Mouse (Mus musculus): ENCODE measurements at regions not wholly inside any gene's neighbourhood (a gene's known extent, or its start where the extent isn't known, plus 50 kb on each side); places are given as distances from the start of the nearest gene placed in this dataset.

DNA sequence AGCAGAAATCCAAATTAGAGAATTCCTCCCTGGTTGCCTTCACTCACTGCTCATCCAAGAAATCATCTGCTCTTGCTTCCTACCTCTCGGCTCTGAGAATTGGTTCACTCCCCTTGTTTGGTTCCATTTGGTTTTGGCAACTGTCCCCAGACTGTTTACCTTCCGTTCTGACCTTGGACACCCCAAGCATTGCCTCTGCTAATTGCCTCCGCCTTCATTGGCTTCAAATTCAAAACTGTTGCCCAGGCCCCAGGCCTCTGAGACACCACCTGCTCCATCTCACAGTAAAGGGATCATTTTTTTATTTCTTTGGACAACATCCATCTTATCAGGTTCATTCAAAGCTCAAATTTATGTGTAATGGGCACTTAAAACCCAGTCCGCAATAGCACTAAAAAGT, 93.1 kb upstream of the BC052040 start:
- DNase-seq (ENCODE audit: extremely low read depth, insufficient read length, low spot score), result no peak

- DNase-seq (ENCODE audit: extremely low read depth, insufficient read length, low spot score), result no peak
These were observed 88.5 kb upstream of the BC052040 start for GRCm38 (mm10) chr2:115493020-115493419.

GRCm38 (mm10) chr2:115499904-115500303, 81.6 kb upstream of the BC052040 start:
- no peak for DNase-seq (ENCODE audit: extremely low read depth, insufficient read length, low spot score)

- no peak for DNase-seq (ENCODE audit: extremely low read depth, insufficient read length, low spot score)
These were observed 72.0 kb upstream of the BC052040 start for GRCm38 (mm10) chr2:115509527-115509926.

- DNase-seq (ENCODE audit: extremely low read depth, insufficient read length, low spot score), result no peak
These were observed 70.4 kb upstream of the BC052040 start for GRCm38 (mm10) chr2:115511146-115511545.

GRCm38 (mm10) chr2:115511612-115512525, 69.6 kb upstream of the BC052040 start:
- no peak for DNase-seq (ENCODE audit: extremely low read depth, insufficient read length, low spot score)

DNA sequence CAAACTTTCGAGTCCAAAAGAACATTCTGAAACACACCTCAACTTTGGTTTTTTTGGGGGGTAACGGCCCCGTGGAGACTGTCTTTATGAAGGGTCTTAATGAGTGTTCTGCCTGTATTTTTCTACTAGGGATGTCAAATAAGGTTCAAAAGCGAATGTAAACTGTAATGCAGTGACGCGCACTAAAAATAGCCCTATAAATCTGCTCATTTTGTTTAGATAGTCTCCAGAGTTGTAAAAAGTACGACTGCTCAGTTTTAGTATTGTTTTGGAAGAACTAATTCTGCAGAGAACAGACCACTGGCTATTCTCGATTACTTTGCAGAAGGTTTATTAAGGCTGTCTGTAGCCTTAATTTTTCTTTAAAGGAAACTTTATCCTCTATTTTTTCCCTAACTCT, 68.6 kb upstream of the BC052040 start:
- no peak for DNase-seq (ENCODE audit: extremely low read depth, insufficient read length, low spot score)

GRCm38 (mm10) chr2:115513774-115514231, 67.7 kb upstream of the BC052040 start:
- DNase-seq (ENCODE audit: extremely low read depth, insufficient read length, low spot score), result no peak

- no peak for DNase-seq (ENCODE audit: extremely low read depth, insufficient read length, low spot score)
These were observed 66.6 kb upstream of the BC052040 start for GRCm38 (mm10) chr2:115514831-115515428.

- DNase-seq (ENCODE audit: extremely low read depth, insufficient read length, low spot score), result no peak
These were observed 66.0 kb upstream of the BC052040 start for GRCm38 (mm10) chr2:115515470-115515869.

DNA sequence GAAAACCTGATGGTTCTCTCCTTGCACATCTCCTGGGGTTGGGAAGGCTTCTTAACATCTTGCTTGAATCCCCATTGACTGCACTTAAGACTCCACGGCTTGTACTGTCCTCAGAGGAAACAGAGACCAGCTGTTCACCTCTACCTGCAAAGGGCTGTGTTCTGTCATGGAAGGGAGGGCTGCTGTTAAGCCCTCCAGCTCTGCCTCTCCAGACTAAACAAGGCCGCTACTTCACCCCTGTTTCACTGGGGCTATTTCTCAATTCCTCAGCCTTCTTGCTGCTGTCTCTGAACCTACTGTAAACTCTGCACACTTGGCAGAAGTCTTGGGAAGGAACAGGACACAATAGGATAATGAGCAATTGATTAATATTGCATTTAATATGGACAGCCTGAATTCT, 64.7 kb upstream of the BC052040 start:
- no peak for DNase-seq (ENCODE audit: extremely low read depth, insufficient read length, low spot score)

DNA sequence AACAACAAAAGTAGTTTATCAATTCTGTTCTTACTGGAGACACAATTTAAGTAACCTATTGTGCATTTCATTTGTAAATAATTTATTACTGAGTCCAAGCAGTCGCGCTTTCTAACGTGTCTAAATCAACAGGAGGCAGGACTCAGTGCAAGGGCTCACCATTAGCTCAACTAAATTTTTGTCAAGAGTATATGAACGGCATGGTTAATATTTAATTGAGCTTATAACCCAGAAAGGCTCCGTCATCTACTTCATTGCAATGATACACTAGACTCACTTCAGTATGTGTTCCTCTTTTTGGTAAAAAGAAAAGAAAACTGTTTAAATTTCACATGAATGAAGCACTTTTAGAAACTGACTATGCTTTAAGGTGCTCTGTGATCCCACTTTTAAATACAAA, 61.5 kb upstream of the BC052040 start:
- no peak for DNase-seq (ENCODE audit: extremely low read depth, insufficient read length, low spot score)

DNA sequence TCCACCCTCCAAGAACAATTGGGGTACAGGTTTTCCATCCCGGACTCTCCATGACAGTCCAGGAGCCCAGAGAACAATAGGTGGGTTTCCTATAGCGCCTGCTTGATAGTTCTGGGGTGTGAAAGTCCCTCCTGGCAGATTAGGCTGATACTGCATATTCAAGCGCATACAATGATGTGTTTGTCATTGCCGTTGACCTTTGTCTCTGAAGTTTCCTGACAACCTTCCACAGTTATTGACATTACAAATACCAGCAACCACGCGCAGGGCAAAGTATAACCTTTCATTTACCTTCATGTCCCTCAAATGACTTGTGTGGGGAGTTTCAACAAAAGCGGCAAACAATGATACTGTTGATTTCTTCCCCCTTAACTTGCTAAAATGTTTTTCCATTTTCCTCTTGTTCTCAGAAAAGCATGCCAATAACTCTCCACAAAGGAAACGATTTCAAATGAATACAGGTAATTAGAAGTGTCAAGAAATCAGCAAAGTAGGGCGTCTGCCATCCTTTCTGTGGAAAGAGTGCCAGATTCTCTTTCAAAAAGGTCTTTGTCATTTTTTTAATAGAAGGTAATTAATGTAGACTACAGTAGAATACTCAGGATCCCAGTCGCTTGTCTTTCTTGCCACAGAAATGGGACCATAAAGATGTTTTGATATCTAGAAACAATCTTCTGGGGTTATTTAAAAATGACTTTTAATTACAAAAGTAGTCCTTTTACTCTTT, 60.9 kb upstream of the BC052040 start:
- no peak for DNase-seq (ENCODE audit: extremely low read depth, insufficient read length, low spot score)

DNA sequence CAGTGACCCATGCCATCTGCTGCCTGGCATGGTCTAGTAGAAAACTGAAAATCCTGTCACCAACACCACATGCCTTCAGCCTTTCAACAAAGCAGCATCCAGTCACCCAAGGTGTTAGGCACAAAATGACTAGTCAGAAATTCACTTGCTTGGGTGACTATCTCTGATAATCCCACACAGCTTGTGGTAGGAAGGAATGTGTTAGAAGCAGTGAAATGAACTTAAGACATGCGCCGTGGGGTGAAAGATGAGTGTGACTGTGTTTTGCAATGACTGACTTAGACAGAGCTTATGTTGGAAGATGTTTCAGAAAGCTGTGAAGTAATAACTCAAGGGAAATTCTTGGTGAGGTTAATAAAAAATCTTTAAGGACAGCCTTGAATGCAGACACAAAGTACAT, 51.6 kb upstream of the BC052040 start:
- DNase-seq (ENCODE audit: extremely low read depth, insufficient read length, low spot score), result no peak
